Mouse (Mus musculus) spleen, adult 10 weeks (tissue): ENCODE data around the gene Gm5726. TPM values are rescaled to one million over a fixed set of nuclear protein-coding genes. Genes with fewer than 3 reads are reported as not detected.

Experiments
- polyA plus RNA-seq: library from polyadenylated mRNA; stranded (reverse); fragments of 350-450 nt; fragmentation: Illumina TruSeq; extraction: RNeasy Lipid Tissue Mini Kit (QIAGEN cat#74804); gene quantifications from one replicate; pipeline ENCODE4 v1.2.3, GENCODE M21; 2015; ENCODE audit warnings: low replicate concordance; ENCODE audit not compliant: insufficient read depth

The Gm5726 gene
- polyA plus RNA-seq, result not detected

DNA sequence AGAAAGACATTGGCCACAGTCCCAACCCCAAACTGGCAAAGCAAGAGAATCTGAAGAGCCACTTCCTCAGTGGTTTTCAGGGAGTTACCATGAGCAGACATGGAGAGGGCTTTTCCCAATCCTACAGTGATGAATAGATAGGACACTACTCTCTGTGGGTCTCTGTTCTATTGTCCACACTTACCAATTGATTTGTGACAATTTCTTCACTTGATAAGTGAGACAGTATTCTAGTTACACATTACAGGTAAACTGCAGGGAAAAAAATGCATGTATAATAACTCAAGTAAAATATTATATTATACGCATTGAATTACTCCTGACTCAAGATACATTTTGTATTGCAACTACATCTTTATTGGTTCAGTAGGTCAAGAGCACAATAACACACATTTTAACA lies at the start of gene Gm5726:
TSS of gene Gm5726 (minus strand) at position 101 of the 400 bp plus-strand sequence.

DNA sequence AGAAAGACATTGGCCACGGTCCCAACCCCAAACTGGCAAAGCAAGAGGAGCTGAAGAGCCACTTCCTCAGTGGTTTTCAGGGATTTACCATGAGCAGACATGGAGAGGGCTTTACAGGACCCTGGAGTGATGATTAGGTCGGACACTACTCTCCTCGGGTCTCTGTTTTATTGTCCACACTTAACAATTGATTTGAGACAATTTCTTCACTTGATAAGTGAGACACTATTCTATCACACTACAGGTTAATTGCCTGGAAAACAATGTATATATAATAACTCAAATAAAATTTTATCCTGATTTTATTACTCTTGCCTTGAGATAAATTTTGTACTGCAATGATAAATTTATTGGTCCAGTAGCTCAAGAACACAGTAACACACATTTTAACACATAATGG lies 30.6 kb upstream of the Gm5726 start, which contains the start of gene Gm4141:
TSS of gene Gm4141 (minus strand) at position 101 of the 400 bp plus-strand sequence.

DNA sequence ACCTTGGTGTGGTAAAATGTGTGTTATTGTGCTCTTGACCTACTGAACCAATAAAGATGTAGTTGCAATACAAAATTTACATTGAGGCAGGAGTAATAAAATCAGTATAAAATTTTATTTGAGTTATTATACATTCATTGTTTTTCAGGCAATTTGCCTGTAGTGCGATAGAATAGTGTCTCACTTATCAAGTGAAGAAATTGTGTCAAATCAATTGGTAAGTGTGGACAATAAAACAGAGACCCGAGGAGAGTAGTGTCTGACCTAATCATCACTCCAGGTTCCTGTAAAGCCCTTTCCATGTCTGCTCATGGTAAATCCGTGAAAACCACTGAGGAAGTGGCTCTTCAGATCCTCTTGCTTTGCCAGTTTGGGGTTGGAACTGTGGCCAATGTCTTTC lies 12.0 kb downstream of the Gm5726 start, which contains the start of gene Vmn1r104:
TSS of gene Vmn1r104 (plus strand) at position 301 of the 400 bp plus-strand sequence.

GRCm38 (mm10) chr7:20510434-20510833 lies 35.1 kb downstream of the Gm5726 start, which contains the start of gene Vmn1r103:
Gene Vmn1r103, minus strand, starts transcription at chr7:20510534.

Other genes with a start within 250 kb of the Gm5726 start
- not detected for gene Gm4133, start 211.7 kb downstream of the Gm5726 start, polyA plus RNA-seq
- gene Gm5728, start 170.3 kb downstream of the Gm5726 start, polyA plus RNA-seq, result not detected
- gene Vmn1r100, start 127.8 kb downstream of the Gm5726 start, polyA plus RNA-seq, result not detected
- not detected for gene Vmn1r101, start 103.2 kb downstream of the Gm5726 start, polyA plus RNA-seq
- not detected for gene Gm10670, start 70.8 kb downstream of the Gm5726 start, polyA plus RNA-seq
- gene Vmn1r103, start 35.2 kb downstream of the Gm5726 start, polyA plus RNA-seq, result not detected
- gene Vmn1r104, start 11.9 kb downstream of the Gm5726 start, polyA plus RNA-seq, result not detected
- gene Gm4141, start 30.5 kb upstream of the Gm5726 start, polyA plus RNA-seq, result not detected
- gene Gm4513, start 53.3 kb upstream of the Gm5726 start, polyA plus RNA-seq, result not detected
- gene Vmn1r107, start 123.2 kb upstream of the Gm5726 start, polyA plus RNA-seq, result not detected
- not detected for gene Vmn1r111, start 157.5 kb upstream of the Gm5726 start, polyA plus RNA-seq
- not detected for gene Gm10668, start 184.9 kb upstream of the Gm5726 start, polyA plus RNA-seq
- gene Vmn1r112, start 225.4 kb upstream of the Gm5726 start, polyA plus RNA-seq, result not detected
- not detected for gene Vmn1r113, start 241.5 kb upstream of the Gm5726 start, polyA plus RNA-seq